Mouse (Mus musculus) C2C12 (cell line): ENCODE measurements around the gene Gab1.

ENCODE experiments used
- CTCF ChIP-seq: IDR thresholded peaks from one replicate; pipeline ENCODE4 v1.5.1; 2011; ENCODE audit not compliant: control insufficient read depth, insufficient read depth, insufficient read length
- FOSL1 ChIP-seq: IDR thresholded peaks from one replicate; pipeline ENCODE4 v1.8.0; 2011; ENCODE audit warnings: mild to moderate bottlenecking, low read length; ENCODE audit not compliant: poor library complexity, insufficient read depth, severe bottlenecking
- MAX ChIP-seq: IDR thresholded peaks from one replicate; pipeline ENCODE4 v1.6.1; 2011; ENCODE audit warnings: mild to moderate bottlenecking, control low read depth
- MYOD1 ChIP-seq: IDR thresholded peaks from one replicate; pipeline ENCODE4 v1.6.1; 2011; ENCODE audit warnings: low read depth; ENCODE audit not compliant: control insufficient read depth, insufficient read length
- USF1 ChIP-seq: IDR thresholded peaks from one replicate; pipeline ENCODE4 v1.6.1; 2011; ENCODE audit warnings: low read depth, mild to moderate bottlenecking, control low read depth, moderate library complexity

DNA sequence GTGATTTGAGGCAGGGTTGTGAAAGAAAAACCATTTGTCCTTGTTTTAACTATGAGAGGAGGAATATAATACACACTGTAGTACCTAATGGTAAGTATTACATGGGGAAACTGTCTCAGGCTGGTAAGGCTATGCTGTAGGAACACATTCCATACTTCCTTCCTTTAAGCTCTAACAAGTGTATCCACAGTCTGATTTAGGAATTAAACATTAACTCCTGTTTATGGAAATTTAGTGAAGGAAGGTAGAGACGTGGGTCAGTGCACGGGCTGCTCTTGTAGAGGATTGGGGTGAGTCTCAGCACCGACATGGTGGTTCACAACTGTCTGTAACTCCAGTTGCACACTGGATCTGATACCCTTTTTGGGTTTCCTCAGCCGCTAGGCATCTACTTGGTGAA is 100.0 kb downstream of the Gab1 start:
- TF ChIP-seq CTCF (no peak), USF1 (no peak), FOSL1 (no peak), MAX (no peak), MYOD1 (no peak)
